8 mouse cellular contexts compared by ENCODE assay signal in the genomic region with DNA sequence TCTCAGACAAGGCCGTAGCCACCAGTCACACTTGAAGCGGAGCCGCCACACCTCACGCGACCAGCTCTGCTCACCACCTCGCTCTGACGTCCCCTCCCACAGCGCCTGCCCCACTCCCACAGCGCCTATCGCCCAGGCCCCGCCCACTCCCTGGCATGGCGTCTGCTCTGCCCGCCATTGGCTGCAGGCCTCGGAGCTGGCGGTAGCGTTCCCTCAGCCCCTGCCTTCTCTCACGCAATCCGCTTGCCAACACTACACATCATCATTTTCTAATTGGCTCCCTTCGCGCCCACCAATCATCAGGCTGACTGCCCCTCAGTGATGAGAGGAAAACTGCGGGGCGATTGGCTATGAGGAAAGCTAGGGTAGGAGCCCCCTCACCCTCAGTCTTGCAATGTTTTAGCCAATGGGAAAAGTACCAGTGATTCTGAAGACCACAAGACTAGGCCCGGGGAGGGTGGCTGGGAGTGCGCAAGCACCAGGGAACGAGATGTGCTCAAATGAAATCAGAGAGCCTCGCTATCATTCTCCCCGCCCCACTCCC. TPM values are rescaled to one million over a fixed set of nuclear protein-coding genes. Genes with fewer than 3 reads are reported as not detected.
DNase-seq lines count a peak whose midpoint lies in the region; ATAC-seq and TF ChIP-seq lines count a peak whose summit lies in the region.

A gene (minus strand): TSS at position 68 of the 544 bp plus-strand sequence.

- TF ChIP-seq CTCF in gastrocnemius, adult 2 months (IDR thresholded peaks at IDR 0.05): no peak
- TF ChIP-seq CTCF in hindbrain, postnatal 0 days (IDR thresholded peaks at IDR 0.05; ENCODE audit: low read depth): no peak
- TF ChIP-seq CTCF in left cerebral cortex, adult 2 months (IDR thresholded peaks at IDR 0.05): no peak

- no peaks in the 10 kb centered on the region for H3K27me3 ChIP-seq in hindbrain, postnatal 0 days (ENCODE audit: insufficient read depth, low read length)

- H3K36me3 ChIP-seq in hindbrain, postnatal 0 days (ENCODE audit: insufficient read depth, low read length): no peaks in the 10 kb centered on the region; the same call in 1 of the 2 replicates

- intact Hi-C loops in gastrocnemius, adult 2 months (cut with DNase I): loop anchor here (5.0 kb wide), 1 partner anchor 110 kb away; a partner anchor contains a TSS
- intact Hi-C loops in left cerebral cortex, adult 2 months (cut with DNase I): no loop called here

- 21% methylated on average over 22 of the region's 27 CpGs for WGBS in hindbrain, postnatal 0 days

- H3K27ac ChIP-seq in gastrocnemius, adult 2 months: peak within 1 kb of the TSS; percentile 96
- H3K27ac ChIP-seq in hindbrain, postnatal 0 days: peak within 1 kb of the TSS; percentile 91
- H3K27ac ChIP-seq in left cerebral cortex, adult 2 months: peak within 1 kb of the TSS; percentile 92

- no peaks in the 10 kb centered on the region for H3K4me1 ChIP-seq in hindbrain, postnatal 0 days (ENCODE audit: insufficient read depth, low read length)

- ATAC-seq in hindbrain, postnatal 0 days: peak; percentile 96
- ATAC-seq in megakaryocyte, adult 5-6 weeks (ENCODE audit: poor library complexity, severe bottlenecking): peak; percentile 98

- H3K9ac ChIP-seq in hindbrain, postnatal 0 days (replicated peaks; ENCODE audit: low read length): peak within 1 kb of the TSS; percentile 76

- H3K4me3 ChIP-seq in gastrocnemius, adult 2 months: peak within 1 kb of the TSS; percentile 85
- peak within 1 kb of the TSS; percentile 58 for H3K4me3 ChIP-seq in hindbrain, postnatal 0 days (ENCODE audit: low read length)
- peak within 1 kb of the TSS; percentile 61 for H3K4me3 ChIP-seq in left cerebral cortex, adult 2 months

- peak; percentile 79 for DNase-seq in WW6 (ENCODE audit: low read depth, low spot score)
- peak; percentile 76 to 89 for DNase-seq in cerebellum, postnatal 4 days (ENCODE audit: low spot score in 2 of 2)
- peak; percentile 95 for DNase-seq in gastrocnemius, adult 2 months
- DNase-seq in hindbrain, postnatal 0 days (ENCODE audit: low spot score): peak; percentile 95
- DNase-seq in left cerebral cortex, adult 2 months (ENCODE audit: extremely low spot score in 1 of 2, low spot score in 2 of 2): peak; percentile 90
- DNase-seq in right cerebral cortex, adult 2 months (ENCODE audit: low spot score in 2 of 2): peak; percentile 90 to 91
- peak; percentile 92 for DNase-seq in urinary bladder, postnatal 14 days (ENCODE audit: low spot score)

- H3K4me2 ChIP-seq in hindbrain, postnatal 0 days (ENCODE audit: low read depth, low read length): peak within 1 kb of the TSS; percentile 60

- H3K9me3 ChIP-seq in hindbrain, postnatal 0 days (ENCODE audit: low read length): no peaks in the 10 kb centered on the region

RNA-seq across cellular contexts. Expression of the gene that starts here (rescaled TPM):
- 10 to 100 TPM; 10.7 to 14.8 TPM for total RNA-seq in gastrocnemius, adult 2 months (2021)
- total RNA-seq in hindbrain, postnatal 0 days (2014; rRNA removed): 21.3 and 27.4 TPM in 2 replicates
- polyA plus RNA-seq in hindbrain, postnatal 0 days (2015; fragmentation: Nextera tagmentation; extraction: Ambion mirVana): 46.4 and 52.0 TPM in 2 replicates
- 100 to 1,000 TPM; 105 to 116 TPM for total RNA-seq in left cerebral cortex, adult 2 months (2021)
- total RNA-seq in megakaryocyte, adult 5-6 weeks (2015): 4.3 and 9.1 TPM in 2 replicates
- total RNA-seq in megakaryocyte, adult 5-6 weeks (2017): 9.7 and 23.0 TPM in 2 replicates

Comparison
In these comparisons a context has a peak if more than half of its experiments do, and no peak if none do; other contexts are left out.
1. Peak in every context shown above with its lines: DNase-seq, ATAC-seq, H3K4me3 ChIP-seq and H3K27ac ChIP-seq.